Mouse (Mus musculus) lung, adult 2 months (tissue): ENCODE data around the gene Zfp697. TPM values are rescaled to one million over a fixed set of nuclear protein-coding genes. Genes with fewer than 3 reads are reported as not detected.
"Not testable (repeated sequence)": the region's sequence is repeated elsewhere in the genome, so short reads cannot be mapped to it uniquely, and the experiment has no call there.

Experiments used
- DNase-seq: peaks from one replicate; pipeline ENCODE4 v3.0.0; 2022
- H3K4me1 ChIP-seq: fragments of 200-500 bp; 2 replicates; pipeline ENCODE4 v1.6.1; 2011; ENCODE audit warnings: low read length; ENCODE audit not compliant: control insufficient read depth, insufficient read depth
- H3K4me3 ChIP-seq: fragments of 200-500 bp; replicated peaks from 2 replicates; pipeline ENCODE3; 2011; ENCODE audit warnings: low read depth, mild to moderate bottlenecking, control low read depth, low read length; ENCODE audit errors: extremely low read depth
- CTCF ChIP-seq: fragments of 200-500 bp; IDR thresholded peaks from 2 replicates; pipeline ENCODE4 v1.5.1; 2011; ENCODE audit warnings: mild to moderate bottlenecking, low read length, control low read depth; ENCODE audit not compliant: insufficient read depth
- POLR2A ChIP-seq: fragments of 200-500 bp; IDR thresholded peaks from 2 replicates; pipeline ENCODE4 v1.6.1; 2011; ENCODE audit warnings: low read depth, mild to moderate bottlenecking, control low read depth, low read length, borderline replicate concordance; ENCODE audit errors: extremely low read depth
- WGBS: fragments of 180-500 bp; shearing (Covaris S2); methylation state at CpG from one replicate; pipeline ENCODE4 v1.1.7; 2018; 5-methylcytosine and 5-hydroxymethylcytosine counted together
- polyA plus RNA-seq: library from polyadenylated mRNA; depleted of rRNA; stranded (reverse); fragments of >200 nt; gene quantifications from 2 replicates; pipeline ENCODE4 v1.2.3, GENCODE M21; 2012

The Zfp697 gene
- polyA plus RNA-seq, 1 experiment: 17.0 TPM

DNA sequence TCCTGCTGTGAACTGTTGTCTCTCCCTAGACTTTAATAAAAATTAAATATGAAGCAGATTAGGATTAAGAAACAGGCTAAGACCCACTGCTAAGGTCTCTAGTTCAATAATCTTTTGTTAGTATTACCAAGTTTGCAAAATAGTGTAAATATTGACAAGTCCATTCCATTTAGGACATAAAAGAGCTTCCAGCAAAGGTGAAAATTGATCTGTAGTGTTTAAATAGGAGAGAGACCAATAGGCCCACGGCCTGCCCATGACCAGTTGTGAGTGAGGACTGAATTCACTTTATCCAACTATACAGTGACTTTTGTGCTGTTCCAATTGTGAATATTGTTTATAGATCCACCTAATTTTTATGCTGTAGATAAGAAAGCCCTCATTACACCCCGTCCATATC lies 205.5 kb downstream of the Zfp697 start:
- Histone ChIP-seq H3K4me1 (no peaks in the 10 kb centered on the region), H3K4me3 (no peak overlapping the region)
- no peak for TF ChIP-seq CTCF
- no peak for TF ChIP-seq POLR2A
- DNase-seq: no peak
- WGBS: 68% methylated on average over 2 of the region's 2 CpGs

DNA sequence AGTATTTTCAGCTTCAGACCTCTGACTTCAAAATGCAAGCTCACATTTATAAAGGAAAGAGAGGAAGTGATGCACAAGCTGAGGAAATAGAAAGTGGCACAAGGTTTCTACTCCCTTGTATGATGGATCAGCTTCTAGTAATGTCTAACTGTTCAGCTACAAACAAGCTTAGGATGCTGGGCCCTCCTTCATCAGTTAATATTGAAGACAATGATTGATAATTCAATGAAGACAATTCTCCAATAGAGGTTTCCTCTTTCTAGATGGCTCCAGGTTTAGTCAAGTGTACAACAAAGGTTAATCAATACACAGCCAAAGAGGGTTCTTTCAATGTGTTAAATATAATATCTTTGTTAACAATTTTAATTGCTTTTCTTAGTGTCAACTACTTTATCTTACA lies 206.4 kb downstream of the Zfp697 start, which contains the start of gene Gm10681:
Gm10681 (minus strand) TSS at position 101 of the 400 bp plus-strand sequence.
- DNase-seq: no peak
- TF ChIP-seq CTCF (no peak), POLR2A (no peak)
- no peak within 1 kb of the TSS for H3K4me3 ChIP-seq
- H3K4me1 ChIP-seq: no peaks in the 10 kb centered on the region

DNA sequence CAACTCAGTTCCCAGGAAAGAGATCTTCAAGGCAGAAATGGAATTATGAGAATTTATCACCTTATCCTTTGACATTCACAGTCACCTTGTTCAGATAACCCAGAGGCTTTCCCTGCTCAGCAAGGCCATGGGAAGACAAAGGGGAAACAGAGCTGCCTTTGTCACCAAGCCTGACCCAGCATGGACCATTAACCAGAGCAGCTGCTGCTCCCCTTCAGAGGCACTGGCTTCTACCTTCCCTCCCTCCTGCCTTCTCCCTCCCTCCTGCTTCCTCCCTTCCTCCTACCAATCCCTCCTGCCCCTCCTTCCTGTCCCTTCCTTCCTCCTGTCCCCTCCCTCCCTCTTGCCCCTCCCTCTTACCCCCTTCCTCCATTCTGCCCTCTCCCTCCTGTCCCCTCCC lies 231.3 kb downstream of the Zfp697 start:
- not testable (repeated sequence) for H3K4me1 ChIP-seq, H3K4me3 ChIP-seq, DNase-seq

GRCm38 (mm10) chr3:98613963-98614362 lies 231.7 kb downstream of the Zfp697 start:
- DNase-seq: no peak

GRCm38 (mm10) chr3:98614406-98614927 lies 232.2 kb downstream of the Zfp697 start:
- WGBS: 49% methylated on average over 2 of the region's 2 CpGs
- not testable (repeated sequence) for DNase-seq, H3K4me1 ChIP-seq, H3K4me3 ChIP-seq

More at GRCm38 (mm10) chr3:98613963-98614362, 231.7 kb downstream of the Zfp697 start:
- TF ChIP-seq POLR2A: no peak
- no peak for TF ChIP-seq CTCF
- no peaks in the 10 kb centered on the region for H3K4me1 ChIP-seq
- no peak overlapping the region for H3K4me3 ChIP-seq

DNA sequence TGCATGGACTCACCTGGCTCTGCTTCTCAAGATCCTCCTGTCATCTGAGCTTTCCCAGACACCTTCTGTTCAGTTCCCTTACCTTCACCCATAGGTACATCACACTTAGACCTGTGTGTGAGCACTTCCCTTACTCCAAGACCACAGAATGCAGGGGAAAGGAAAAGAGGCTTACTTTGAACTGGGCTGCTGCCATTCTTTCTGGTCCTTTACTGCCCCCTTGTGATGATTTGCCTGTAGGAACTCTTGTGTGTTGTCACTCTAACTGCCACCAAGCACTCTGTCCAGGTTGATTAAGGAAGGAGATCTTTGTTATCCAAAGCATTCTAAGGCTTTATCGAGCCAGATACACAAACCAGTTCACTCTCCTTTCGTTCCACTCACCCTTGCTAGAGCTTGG lies 234.0 kb downstream of the Zfp697 start:
- 17% methylated on average over 2 of the region's 2 CpGs for WGBS

GRCm38 (mm10) chr3:98616786-98617185 lies 234.5 kb downstream of the Zfp697 start:
- not testable (repeated sequence) for H3K4me1 ChIP-seq, DNase-seq, H3K4me3 ChIP-seq
- WGBS: 65% methylated on average over 1 of the region's 1 CpGs

More for the DNA sequence above, 234.0 kb downstream of the Zfp697 start:
- DNase-seq, H3K4me1 ChIP-seq, H3K4me3 ChIP-seq: not testable (repeated sequence)

GRCm38 (mm10) chr3:98629633-98630032 lies 247.4 kb downstream of the Zfp697 start:
- Histone ChIP-seq H3K4me1 (no peaks in the 10 kb centered on the region), H3K4me3 (no peak overlapping the region)
- no peak for TF ChIP-seq CTCF
- TF ChIP-seq POLR2A: no peak
- WGBS: 75% methylated on average over 3 of the region's 3 CpGs
- DNase-seq: no peak

GRCm38 (mm10) chr3:98630152-98630551 lies 247.9 kb downstream of the Zfp697 start, which contains the start of gene Hsd3b5:
Gene Hsd3b5, minus strand, starts transcription at chr3:98630252.
- no peak for TF ChIP-seq CTCF
- no peak for TF ChIP-seq POLR2A
- no peak for DNase-seq
- no peaks in the 10 kb centered on the region for H3K4me1 ChIP-seq
- H3K4me3 ChIP-seq: no peak within 1 kb of the TSS

DNA sequence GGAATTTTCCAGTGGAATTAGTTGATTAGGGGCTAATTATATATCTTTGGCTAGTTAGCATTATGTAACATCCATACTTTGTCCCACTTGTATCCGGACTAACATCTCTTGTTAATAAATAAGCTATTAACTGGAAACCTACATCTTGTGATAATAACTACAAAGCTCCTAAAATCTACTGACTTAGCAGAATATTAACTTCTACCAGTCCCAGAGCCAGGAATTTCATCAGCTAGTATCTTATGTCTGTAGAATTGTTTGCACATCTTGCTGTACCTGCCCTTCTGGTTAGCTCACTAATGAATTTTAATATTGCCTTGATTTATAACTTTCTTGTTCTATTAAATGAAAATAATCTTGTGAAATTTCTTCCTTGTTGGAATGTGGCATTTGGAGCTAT lies 252.9 kb downstream of the Zfp697 start:
- no peak for DNase-seq
- Histone ChIP-seq H3K4me3 (no peak overlapping the region), H3K4me1 (no peaks in the 10 kb centered on the region)
- no peak for TF ChIP-seq POLR2A
- WGBS: 79% methylated on average over 1 of the region's 1 CpGs

DNA sequence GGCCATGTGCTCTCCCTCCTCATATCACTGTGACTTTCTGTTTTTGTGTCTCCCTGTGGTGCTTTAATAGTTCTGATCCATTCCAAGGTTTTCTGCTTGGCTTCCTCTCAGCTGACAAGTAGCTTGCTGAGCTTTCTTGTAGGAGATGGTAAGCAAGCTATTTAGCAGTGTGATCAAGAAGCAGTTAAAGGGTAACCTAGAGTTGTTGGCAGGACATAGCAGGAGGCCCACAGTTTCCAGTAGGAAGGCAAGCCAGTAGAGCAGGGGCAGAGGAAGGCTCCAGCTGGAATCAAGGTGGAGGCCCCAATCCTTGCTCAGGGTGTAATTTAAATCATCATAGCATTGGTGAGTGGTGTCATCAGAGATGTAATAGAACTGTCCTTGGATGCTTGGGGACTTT lies 298.5 kb downstream of the Zfp697 start:
- no peak for DNase-seq
- H3K4me3 ChIP-seq: no peak overlapping the region
- TF ChIP-seq POLR2A: no peak
- no peak for TF ChIP-seq CTCF

More for the DNA sequence above, 298.5 kb downstream of the Zfp697 start:
- no peaks in the 10 kb centered on the region for H3K4me1 ChIP-seq
